Mouse (Mus musculus) CH12.LX (cell line): ENCODE data around the gene Ppp2r2d.

ENCODE experiments used
- BHLHE40 ChIP-seq: IDR thresholded peaks from 2 replicates; pipeline ENCODE4 v1.6.1; 2011; ENCODE audit warnings: mild to moderate bottlenecking, low read depth, low read length, improper control_type of control experiment
- CTCF ChIP-seq, 2 experiments: IDR thresholded peaks in 1 of 2; conservative IDR thresholded peaks in 1 of 2; 2 replicates each; pipeline ENCODE4 v1.5.1; 2011 to 2012; ENCODE audit warnings: low read depth in 2 of 2, low read length in 2 of 2, improper control_type of control experiment in 1 of 2, inconsistent platforms in 1 of 2, mild to moderate bottlenecking in 1 of 2, moderate library complexity in 1 of 2
- E2F4 ChIP-seq: IDR thresholded peaks from 2 replicates; pipeline ENCODE4 v1.6.1; 2011; ENCODE audit warnings: low read depth, low read length, improper control_type of control experiment; ENCODE audit not compliant: insufficient replicate concordance
- MAX ChIP-seq: IDR thresholded peaks from 2 replicates; pipeline ENCODE4 v1.6.1; 2011; ENCODE audit warnings: low read length, improper control_type of control experiment
- MXI1 ChIP-seq: IDR thresholded peaks from 2 replicates; pipeline ENCODE4 v1.6.1; 2011; ENCODE audit warnings: mild to moderate bottlenecking, low read depth, low read length, improper control_type of control experiment
- NRF1 ChIP-seq: IDR thresholded peaks from 2 replicates; pipeline ENCODE4 v1.6.1; 2014; ENCODE audit warnings: low read depth, mild to moderate bottlenecking, inconsistent platforms, low read length, improper control_type of control experiment, moderate library complexity
- POLR2A ChIP-seq: IDR thresholded peaks from 2 replicates; pipeline ENCODE4 v1.6.1; 2011; ENCODE audit warnings: low read depth, mild to moderate bottlenecking, improper control_type of control experiment, low read length
- SIN3A ChIP-seq: IDR thresholded peaks from 2 replicates; pipeline ENCODE4 v1.6.1; 2012; ENCODE audit warnings: low read length, improper control_type of control experiment, inconsistent platforms
- TCF12 ChIP-seq: IDR thresholded peaks from 2 replicates; pipeline ENCODE4 v1.6.1; 2014; ENCODE audit warnings: low read depth, mild to moderate bottlenecking, inconsistent platforms, low read length, improper control_type of control experiment
- UBTF ChIP-seq: IDR thresholded peaks from 2 replicates; pipeline ENCODE4 v1.6.1; 2012; ENCODE audit warnings: low read depth, mild to moderate bottlenecking, inconsistent platforms, low read length, improper control_type of control experiment, moderate library complexity

DNA sequence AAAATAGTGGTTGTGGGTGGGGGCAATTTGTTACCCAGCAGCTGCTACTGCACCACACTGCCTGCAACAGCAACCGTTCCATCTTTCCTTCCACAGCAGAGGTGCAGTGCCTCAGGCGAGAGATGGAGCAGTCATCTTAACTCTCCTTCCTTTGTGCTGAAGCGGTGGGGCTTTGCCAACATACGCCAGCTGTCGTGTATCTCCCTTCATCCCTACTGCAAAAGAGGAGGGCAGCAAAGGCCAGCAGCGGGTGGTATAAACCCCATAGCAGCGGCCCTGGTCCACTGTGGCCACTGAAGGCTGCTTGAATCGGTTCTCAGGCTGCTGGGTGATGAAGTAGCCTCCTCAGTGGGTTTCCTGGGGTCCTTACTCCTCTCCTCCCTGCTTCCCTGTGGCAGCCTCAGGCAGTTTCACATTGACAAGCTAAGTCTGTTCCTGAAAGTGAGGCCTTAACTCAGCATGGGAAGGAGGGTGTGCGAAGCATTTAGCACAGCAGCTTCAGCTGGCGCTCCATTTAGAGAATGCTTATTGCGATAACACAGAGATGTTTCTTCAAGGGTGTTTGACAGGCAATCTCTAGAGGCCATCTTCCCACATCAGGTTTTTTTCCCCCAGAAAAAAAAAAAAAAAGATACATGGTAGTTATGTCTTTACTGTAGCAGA is 32.5 kb upstream of the Ppp2r2d start:
- TF ChIP-seq POLR2A (no peak), E2F4 (no peak), CTCF (conservative IDR thresholded peaks at IDR 0.05 in 1 of 2, IDR thresholded peaks at IDR 0.05 in 1 of 2; ENCODE audit: low read depth in 2 of 2, low read length in 2 of 2) (no peak), NRF1 (no peak), SIN3A (no peak), MAX (no peak), UBTF (no peak), TCF12 (no peak), BHLHE40 (no peak), MXI1 (no peak)
